Mouse (Mus musculus) kidney, adult 10 weeks (tissue): Measurements from ENCODE around the gene Olfr361. TPM values are rescaled to one million over a fixed set of nuclear protein-coding genes. Genes with fewer than 3 reads are reported as not detected.

ENCODE experiments used
- polyA plus RNA-seq: library from polyadenylated mRNA; stranded (reverse); fragments of 350-450 nt; fragmentation: Illumina TruSeq; extraction: RNeasy Lipid Tissue Mini Kit (QIAGEN cat#74804); gene quantifications from one replicate; pipeline ENCODE4 v1.2.3, GENCODE M21; 2014; ENCODE audit warnings: low read depth, low replicate concordance

The Olfr361 gene
- not detected for polyA plus RNA-seq

DNA sequence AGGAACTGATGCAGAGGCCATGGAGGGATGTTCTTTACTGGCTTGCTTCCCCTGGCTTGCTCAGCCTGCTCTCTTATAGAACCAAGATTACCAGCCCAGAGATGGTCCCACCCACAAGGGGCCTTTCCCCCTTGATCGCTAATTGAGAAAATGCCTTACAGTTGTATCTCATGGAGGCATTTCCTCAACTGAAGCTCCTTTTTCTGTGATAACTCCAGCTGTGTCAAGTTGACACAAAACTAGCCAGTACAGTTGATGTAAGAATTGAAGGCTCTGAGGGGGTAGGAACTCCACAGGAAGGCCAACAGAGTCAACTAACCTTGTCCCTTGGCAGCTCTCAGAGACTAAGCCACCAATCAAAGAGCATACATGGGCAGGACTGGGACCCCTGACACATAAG, at the start of gene Olfr361:
TSS of gene Olfr361 (minus strand) at position 101 of the 400 bp plus-strand sequence.

DNA sequence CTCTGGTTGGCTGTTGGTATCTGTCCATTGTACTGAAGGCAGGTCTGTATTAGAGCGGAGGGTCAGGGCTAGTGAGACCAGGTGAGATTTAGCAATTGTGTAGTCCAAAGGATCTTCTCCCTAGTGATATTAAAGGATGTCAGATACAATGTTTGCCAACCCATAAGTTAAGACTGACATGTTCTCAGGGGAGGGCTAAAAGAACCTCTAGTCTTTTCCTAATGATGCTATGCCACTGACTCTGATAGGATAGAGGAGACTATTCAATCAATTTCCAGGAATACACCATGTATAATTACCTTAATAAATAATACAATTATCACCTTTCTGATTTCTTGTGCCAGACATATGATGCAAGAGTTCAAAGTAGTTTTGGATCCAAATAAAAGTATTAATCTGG, 28.7 kb upstream of the Olfr361 start, which contains the start of gene Olfr362:
TSS of gene Olfr362 (minus strand) at position 101 of the 400 bp plus-strand sequence.

DNA sequence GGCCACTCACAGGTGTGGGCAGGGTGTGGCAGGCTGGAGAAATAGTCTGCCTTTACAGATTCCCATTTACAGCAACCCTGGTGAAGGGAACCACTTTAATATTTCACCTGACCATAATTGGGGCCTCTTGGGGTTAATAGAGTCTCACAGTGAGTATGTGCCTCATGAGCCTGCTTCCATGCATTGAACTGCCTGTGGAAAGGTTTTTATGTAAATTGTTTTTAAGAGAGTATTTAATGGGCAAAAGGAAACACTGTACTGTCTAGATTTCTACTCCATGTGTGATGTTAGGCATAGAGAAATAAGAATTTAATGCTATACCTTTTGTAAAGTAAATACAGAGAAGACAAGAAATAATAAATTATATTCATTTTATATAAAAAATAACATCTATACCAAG, 23.6 kb downstream of the Olfr361 start, which contains the start of gene Olfr360:
TSS of gene Olfr360 (plus strand) at position 301 of the 400 bp plus-strand sequence.

Other genes starting within 250 kb of the Olfr361 start
- not detected for gene Olfr350, start 243.0 kb downstream of the Olfr361 start, polyA plus RNA-seq
- not detected for gene Olfr351, start 226.6 kb downstream of the Olfr361 start, polyA plus RNA-seq
- not detected for gene Olfr352, start 220.8 kb downstream of the Olfr361 start, polyA plus RNA-seq
- gene Olfr353, start 196.4 kb downstream of the Olfr361 start, polyA plus RNA-seq: not detected
- gene Olfr354, start 183.6 kb downstream of the Olfr361 start, polyA plus RNA-seq: not detected
- not detected for gene Olfr355, start 160.4 kb downstream of the Olfr361 start, polyA plus RNA-seq
- not detected for gene Olfr356, start 152.2 kb downstream of the Olfr361 start, polyA plus RNA-seq
- not detected for gene Olfr357, start 95.5 kb downstream of the Olfr361 start, polyA plus RNA-seq
- gene Olfr358, start 80.0 kb downstream of the Olfr361 start, polyA plus RNA-seq: not detected
- gene Olfr360, start 23.5 kb downstream of the Olfr361 start, polyA plus RNA-seq: not detected
- gene Olfr362, start 28.6 kb upstream of the Olfr361 start, polyA plus RNA-seq: not detected
- not detected for gene Olfr364-ps1, start 50.0 kb upstream of the Olfr361 start, polyA plus RNA-seq
- not detected for gene Olfr365, start 98.9 kb upstream of the Olfr361 start, polyA plus RNA-seq
- not detected for gene Olfr366, start 122.3 kb upstream of the Olfr361 start, polyA plus RNA-seq
- not detected for gene Olfr368, start 237.2 kb upstream of the Olfr361 start, polyA plus RNA-seq